Comparison of ENCODE assay signal across 15 mouse cellular contexts in genomic region chr12:51972269-51973065, GRCm38 (mm10). TPM values are rescaled to one million over a fixed set of nuclear protein-coding genes. Genes with fewer than 3 reads are reported as not detected.
DNase-seq lines count a peak whose midpoint lies in the region; ATAC-seq and TF ChIP-seq lines count a peak whose summit lies in the region.
"Had no signal": no experiment of that assay in that cellular context is flagged by ENCODE, and none has a peak within 500 bp of the region (broad histone marks: within the 10 kb centered on the region; RNA-seq: fewer than 3 reads in every experiment).

No protein-coding gene starts in this region.

- no peak overlapping the region for H3K4me2 ChIP-seq in heart, embryonic 11.5 days
- H3K4me2 ChIP-seq in lung, embryonic 14.5 days: no peak overlapping the region

- H3K9me3 ChIP-seq in heart, embryonic 11.5 days (replicated peaks; ENCODE audit: control insufficient read depth, low read length): 0 out of 2 replicates have a peak, but pooled peaks cover 3% of the 10 kb centered on the region
- H3K9me3 ChIP-seq in lung, embryonic 14.5 days (ENCODE audit: low read depth, low read length): no peaks in the 10 kb centered on the region
- peaks cover 6% of the 10 kb centered on the region; the same call in 1 of the 2 replicates for H3K9me3 ChIP-seq in E14TG2a.4 (ENCODE audit: low read length)
- H3K9me3 ChIP-seq: lung, embryonic 15.5 days had no signal

- WGBS in heart, embryonic 11.5 days (ENCODE audit: insufficient replicate concordance): 89% methylated on average over 5 of the region's 5 CpGs
- 80% methylated on average over 5 of the region's 5 CpGs for WGBS in lung, embryonic 14.5 days

- TF ChIP-seq CTCF in lung, embryonic 14.5 days (IDR thresholded peaks at IDR 0.05; ENCODE audit: low read depth): peak; percentile 36
- peak; percentile 59 for TF ChIP-seq CTCF in E14TG2a.4 (conservative IDR thresholded peaks at IDR 0.05; ENCODE audit: low read length)

- H3K4me1 ChIP-seq in heart, embryonic 11.5 days (ENCODE audit: control insufficient read depth, insufficient read depth, low read length): peaks cover 3% of the 10 kb centered on the region; the same call in 1 of the 2 replicates
- no peaks in the 10 kb centered on the region for H3K4me1 ChIP-seq in lung, embryonic 14.5 days (ENCODE audit: insufficient read depth)
- H3K4me1 ChIP-seq in E14TG2a.4 (replicated peaks; ENCODE audit: low read depth, low read length): peaks cover 31% of the 10 kb centered on the region

- no peaks in the 10 kb centered on the region for H3K27me3 ChIP-seq in heart, embryonic 11.5 days (ENCODE audit: control insufficient read depth, insufficient read depth, low read length)
- H3K27me3 ChIP-seq in lung, embryonic 14.5 days (ENCODE audit: insufficient read depth, low read length): no peaks in the 10 kb centered on the region
- H3K27me3 ChIP-seq in E14TG2a.4 (ENCODE audit: insufficient read depth, low read length): no peaks in the 10 kb centered on the region
- H3K27me3 ChIP-seq: lung, embryonic 15.5 days had no signal

- no peak for ATAC-seq in heart, embryonic 11.5 days (replicated peaks; ENCODE audit: insufficient number of reproducible peaks, low FRiP score, low TSS enrichment)
- no peak for ATAC-seq in lung, embryonic 14.5 days (ENCODE audit: insufficient read depth)
- ATAC-seq: inflammation-experienced regulatory T-cells, adult 6 months had no signal

- H3K4me3 ChIP-seq in heart, embryonic 11.5 days (ENCODE audit: low read depth, low read length): no peak overlapping the region
- H3K4me3 ChIP-seq in lung, embryonic 14.5 days (ENCODE audit: low read depth, low read length): no peak overlapping the region
- no peak overlapping the region for H3K4me3 ChIP-seq in E14TG2a.4 (replicated peaks; ENCODE audit: low read length)

- DNase-seq in heart, postnatal 4 days: peak; percentile 22
- DNase-seq in lung, embryonic 14.5 days: no peak
- DNase-seq in lung, postnatal 4 days: no peak
- peak; percentile 44 for DNase-seq in induced T-regulatory cell, adult 2 months (ENCODE audit: low read depth)
- no peak for DNase-seq in adrenal gland, adult 18-20 months (ENCODE audit: low spot score in 2 of 2)
- no peak for DNase-seq in left cerebral cortex, adult 11 months (ENCODE audit: low spot score)

- H3K27ac ChIP-seq in heart, embryonic 11.5 days (ENCODE audit: low read depth, low read length): no peak overlapping the region
- H3K27ac ChIP-seq in lung, embryonic 14.5 days (ENCODE audit: low read depth): no peak overlapping the region

- no peaks in the 10 kb centered on the region for H3K36me3 ChIP-seq in heart, embryonic 11.5 days (ENCODE audit: control insufficient read depth, insufficient read depth, low read length)
- no peaks in the 10 kb centered on the region for H3K36me3 ChIP-seq in lung, embryonic 14.5 days (ENCODE audit: insufficient read depth)
- H3K36me3 ChIP-seq in E14TG2a.4 (ENCODE audit: insufficient read depth, low read length): no peaks in the 10 kb centered on the region
- H3K36me3 ChIP-seq: lung, embryonic 15.5 days had no signal

- no peak overlapping the region for H3K9ac ChIP-seq in heart, embryonic 11.5 days (ENCODE audit: low read depth, low read length)
- no peak overlapping the region for H3K9ac ChIP-seq in lung, embryonic 14.5 days

RNA-seq across cellular contexts. Expression of gene Heatr5a, which starts 1.3 kb away (rescaled TPM):
- total RNA-seq in heart, postnatal 4 days (2021): 10 to 100 TPM; 21.3 to 24.6 TPM
- 10.2 and 13.9 TPM in 2 replicates for polyA plus RNA-seq in heart, embryonic 11.5 days (2014; fragmentation: Nextera tagmentation; extraction: Ambion mirVana)
- 18.2 and 19.2 TPM in 2 replicates for polyA plus RNA-seq in lung, embryonic 14.5 days (2014; fragmentation: Nextera tagmentation; extraction: Ambion mirVana)
- 10 to 100 TPM; 23.1 to 25.0 TPM for total RNA-seq in adrenal gland, adult 18-20 months (2021)

RNA-seq across cellular contexts. Expression of gene Dtd2, which starts 33.8 kb away (rescaled TPM):
- total RNA-seq in heart, postnatal 4 days (2021): 1 to 10 TPM; 8.6 to 8.7 TPM
- polyA plus RNA-seq in heart, embryonic 11.5 days (2014; fragmentation: Nextera tagmentation; extraction: Ambion mirVana): 20.2 and 20.9 TPM in 2 replicates
- 24.4 and 25.9 TPM in 2 replicates for polyA plus RNA-seq in lung, embryonic 14.5 days (2014; fragmentation: Nextera tagmentation; extraction: Ambion mirVana)
- 10 to 100 TPM; 11.2 to 18.0 TPM for total RNA-seq in adrenal gland, adult 18-20 months (2021)

RNA-seq across cellular contexts. Expression of gene Gpr33, which starts 55.4 kb away (rescaled TPM):
- total RNA-seq in heart, postnatal 4 days (2021): not detected
- not detected in 2 replicates for polyA plus RNA-seq in heart, embryonic 11.5 days (2014; fragmentation: Nextera tagmentation; extraction: Ambion mirVana)
- polyA plus RNA-seq in lung, embryonic 14.5 days (2014; fragmentation: Nextera tagmentation; extraction: Ambion mirVana): not detected in 2 replicates
- total RNA-seq in adrenal gland, adult 18-20 months (2021): under 1 TPM in 1 of 2 experiments, not detected in 1; 0.22 TPM
- total RNA-seq: left cerebral cortex, postnatal 10 days; monocyte, adult 5-6 weeks had no signal
- polyA plus RNA-seq: embryonic facial prominence, embryonic 14.5 days; G1E; heart, embryonic 14.5 days; inflammation-experienced regulatory T-cells, adult 6 months; lung, embryonic 15.5 days had no signal

Comparison
In these comparisons a context has a peak if more than half of its experiments do, and no peak if none do; other contexts are left out.
1. DNase-seq: peak in heart, postnatal 4 days (single experiment) and induced T-regulatory cell, adult 2 months (single experiment); none in lung, embryonic 14.5 days (single experiment), lung, postnatal 4 days (0 of 2), adrenal gland, adult 18-20 months (0 of 2) and left cerebral cortex, adult 11 months (single experiment).